Mouse (Mus musculus) gastrocnemius, postnatal 14 days (tissue): ENCODE measurements around the gene Ctdspl. TPM values are rescaled to one million over a fixed set of nuclear protein-coding genes. Genes with fewer than 3 reads are reported as not detected.

Experiments
- DNase-seq: peaks from one replicate; pipeline ENCODE4 v3.0.0; 2021; ENCODE audit warnings: mixed read lengths
- intact Hi-C: fragments of 180-260 bp; cut with DNase I; formaldehyde crosslinking; loops from one replicate; pipeline ENCODE4 v1.15.1; 2025; ENCODE audit warnings: low total_unique reads
- microRNA-seq, 2 experiments: library from miRNA; unstranded; fragments of <30 nt; microRNA quantifications; one replicate each; pipeline ENCODE4 v1.2.0; 2021
- total RNA-seq, 2 experiments: library from RNA; stranded (reverse); gene quantifications; 2 replicates each; pipeline ENCODE4 v1.2.3; 2021

The Ctdspl gene
- total RNA-seq, 2 experiments from 2014 or later, result 8.2 to 10.0 TPM

- intact Hi-C loops, result no loop called here
- DNase-seq, result no peak
These were observed 149.4 kb downstream of the Ctdspl start for GRCm38 (mm10) chr9:119075685-119076084.

- no peak for DNase-seq
- intact Hi-C loops, result no loop called here
These were observed 153.9 kb downstream of the Ctdspl start for GRCm38 (mm10) chr9:119080040-119080675.

DNA sequence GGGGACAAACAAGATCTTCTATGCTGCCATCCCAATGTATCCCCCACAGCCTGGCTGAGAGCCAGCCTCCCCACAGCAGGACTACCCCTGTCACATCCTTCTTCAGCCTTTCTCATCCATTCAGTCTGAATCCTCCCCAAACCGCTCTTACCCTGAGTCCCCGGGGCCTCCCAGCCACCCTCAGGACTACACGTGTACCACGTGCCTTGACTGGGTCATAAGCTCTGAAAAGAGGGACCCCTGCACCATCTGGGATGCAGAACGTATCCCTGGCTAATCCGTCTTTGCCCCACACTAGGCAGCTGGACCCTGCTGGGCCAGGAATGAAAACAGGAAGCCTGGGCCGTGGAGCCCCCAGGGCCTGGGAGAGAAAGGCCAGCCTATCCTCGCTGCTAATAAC, 155.8 kb downstream of the Ctdspl start:
- no peak for DNase-seq
- intact Hi-C loops, result no loop called here

DNA sequence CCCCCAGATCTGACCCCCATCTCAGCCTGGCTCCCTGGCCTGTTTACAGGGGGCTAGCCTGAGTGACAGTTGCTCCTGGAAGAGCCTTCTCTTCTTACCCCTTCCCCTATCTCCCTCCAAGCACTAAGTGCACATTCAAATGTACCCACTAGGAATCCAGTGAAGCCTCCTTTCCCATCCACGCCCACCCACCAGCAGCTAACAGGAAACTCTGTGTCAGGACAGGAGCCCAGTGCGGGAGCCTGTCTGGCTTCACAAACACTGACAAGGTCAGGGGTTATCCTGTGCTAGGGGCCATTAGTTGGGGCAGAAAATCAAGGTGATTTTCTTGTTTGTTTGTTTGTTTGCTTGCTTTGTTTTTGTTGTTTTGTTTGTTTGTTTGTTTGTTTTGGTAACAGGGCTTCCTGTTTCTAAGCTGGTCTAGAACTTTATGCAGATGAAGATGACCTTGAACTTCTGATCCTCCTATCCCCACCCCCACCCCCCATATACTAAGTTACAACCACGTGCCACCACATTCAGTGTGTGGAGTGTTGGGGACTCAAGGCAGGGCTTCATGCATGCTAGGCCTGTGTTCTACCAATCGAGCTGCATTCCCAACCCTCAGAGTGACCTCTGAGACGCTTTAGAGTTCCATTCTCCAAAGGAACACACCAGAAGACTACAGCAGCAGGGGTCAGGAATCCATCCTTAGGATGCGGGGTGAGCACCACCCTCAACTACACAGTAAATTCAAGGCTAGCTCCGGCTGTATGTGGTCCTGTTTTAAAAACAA, 156.6 kb downstream of the Ctdspl start:
- intact Hi-C loops, result no loop called here
- no peak for DNase-seq

GRCm38 (mm10) chr9:119083966-119084365, 157.7 kb downstream of the Ctdspl start:
- intact Hi-C loops, result no loop called here
- no peak for DNase-seq

- intact Hi-C loops, result no loop called here
- no peak for DNase-seq
These were observed 160.2 kb downstream of the Ctdspl start for GRCm38 (mm10) chr9:119086451-119086850.

DNA sequence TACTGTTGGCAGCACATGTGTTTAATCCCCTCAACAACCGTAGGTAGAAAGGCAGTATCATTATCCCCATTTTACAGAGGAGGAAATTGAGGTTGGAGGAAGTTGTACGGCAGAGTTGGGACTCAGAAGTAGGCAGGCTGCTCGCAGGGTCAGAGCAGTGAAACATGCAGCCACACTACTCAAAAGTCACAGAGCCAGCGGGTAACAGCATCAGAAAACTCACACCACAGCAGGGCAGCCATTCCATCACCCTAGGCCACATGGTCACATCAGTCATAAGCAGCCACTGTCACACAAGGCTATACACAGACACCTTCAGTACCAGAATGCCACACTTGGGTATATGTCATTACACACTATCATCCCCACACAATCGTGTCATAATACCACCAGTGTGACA, 161.1 kb downstream of the Ctdspl start:
- DNase-seq, result no peak
- intact Hi-C loops, result no loop called here

DNA sequence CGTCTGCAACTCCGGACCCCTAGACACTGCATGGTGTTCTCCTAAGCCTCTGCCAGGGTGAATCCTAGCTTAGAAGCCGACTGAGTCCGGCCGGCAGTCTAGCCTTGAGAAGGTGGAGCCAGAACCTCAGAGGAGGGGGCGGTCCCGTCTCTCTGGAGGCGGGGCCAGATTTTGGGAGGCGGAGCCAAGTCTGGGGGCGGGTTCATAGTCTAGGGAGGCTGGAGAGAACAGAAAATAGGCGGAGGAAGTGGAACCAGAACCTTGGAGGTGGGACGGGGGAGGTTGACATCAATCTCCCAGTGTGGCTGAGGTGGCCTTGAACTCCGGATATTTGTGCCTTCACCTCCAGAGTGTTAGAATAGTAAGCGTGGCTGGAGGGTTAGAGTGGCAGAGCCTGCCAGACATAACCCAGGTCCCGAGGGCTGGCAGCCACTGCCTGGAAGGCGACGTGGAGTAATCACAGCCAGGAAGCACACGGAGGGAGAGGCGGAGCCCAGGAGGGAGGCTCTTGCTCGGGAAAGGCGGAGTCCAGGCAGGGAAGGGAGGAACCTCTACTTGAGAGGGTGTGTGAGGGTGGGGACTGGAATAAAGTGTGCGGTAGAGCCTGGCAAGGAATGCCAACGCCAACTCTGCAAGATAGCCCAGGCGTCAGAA, 162.0 kb downstream of the Ctdspl start:
- DNase-seq, result peak; percentile 82
- intact Hi-C loops, result no loop called here

DNA sequence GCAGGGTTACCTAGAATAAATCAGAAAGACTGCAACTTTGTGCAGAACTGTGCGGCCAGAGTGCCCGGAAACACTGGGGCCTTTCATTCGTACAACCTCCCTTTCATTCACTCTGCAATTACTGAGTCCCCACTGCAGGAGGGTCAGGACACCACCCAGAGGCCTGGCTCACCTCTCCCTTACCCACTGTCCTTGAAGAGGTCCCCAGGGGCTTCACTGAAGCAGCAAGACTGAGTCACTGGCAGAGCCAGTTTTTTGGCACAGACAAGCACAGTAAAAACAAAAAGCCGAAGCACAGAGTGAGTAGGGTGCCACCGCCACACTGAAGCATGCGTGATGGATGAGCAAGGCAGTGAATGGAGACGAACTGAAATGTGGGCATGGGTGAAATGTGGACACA, 163.2 kb downstream of the Ctdspl start:
- intact Hi-C loops, result no loop called here
- no peak for DNase-seq

- intact Hi-C loops, result no loop called here
- DNase-seq, result no peak
These were observed 164.2 kb downstream of the Ctdspl start for GRCm38 (mm10) chr9:119090462-119090861.

- DNase-seq, result no peak
- intact Hi-C loops, result no loop called here
These were observed 165.5 kb downstream of the Ctdspl start for GRCm38 (mm10) chr9:119091581-119092310.

GRCm38 (mm10) chr9:119092473-119093418, 166.5 kb downstream of the Ctdspl start:
- intact Hi-C loops, result no loop called here

More at GRCm38 (mm10) chr9:119092473-119093418, 166.5 kb downstream of the Ctdspl start:
- peak; percentile 58 for DNase-seq

Small RNA genes lying within 50 kb of the gene (microRNA-seq; reads per million reads assigned to microRNA genes)
- gene Mir26a-1, result 5.4 to 201 reads per million in 2 experiments

Other genes starting within 250 kb of the Ctdspl start
- under 1 TPM; 0.31 to 0.96 TPM for gene Vill, start 126.3 kb downstream of the Ctdspl start, total RNA-seq
- gene Plcd1, start 167.0 kb downstream of the Ctdspl start, total RNA-seq, result 10 to 100 TPM; 11.6 to 11.7 TPM
- gene Dlec1, start 176.0 kb downstream of the Ctdspl start, total RNA-seq, result under 1 TPM in 1 of 2 experiments, not detected in 1; 0.12 TPM
- gene Acaa1b, start 230.6 kb downstream of the Ctdspl start, total RNA-seq, result 1 to 10 TPM; 1.1 to 1.3 TPM
- not detected for gene Gm47289, start 232.7 kb downstream of the Ctdspl start, total RNA-seq